Mouse (Mus musculus) midbrain, embryonic 10.5 days (tissue): Measurements from ENCODE around the gene Mogat2. TPM values are rescaled to one million over a fixed set of nuclear protein-coding genes. Genes with fewer than 3 reads are reported as not detected.

Experiments used
- DNase-seq: peaks from one replicate; pipeline ENCODE4 v3.0.0-alpha.2; 2017; ENCODE audit warnings: low spot score
- H3K27ac ChIP-seq: fragments of 300-500 bp; sonication (generic); replicated peaks from 2 replicates; pipeline ENCODE4 v1.5.1; 2016; ENCODE audit warnings: mild to moderate bottlenecking
- H3K27me3 ChIP-seq: fragments of 300-500 bp; sonication (generic); 2 replicates; pipeline ENCODE4 v1.6.1; 2016; ENCODE audit warnings: low read depth, mild to moderate bottlenecking; ENCODE audit not compliant: poor library complexity, severe bottlenecking
- H3K36me3 ChIP-seq: fragments of 300-500 bp; sonication (generic); 2 replicates; pipeline ENCODE4 v1.6.1; 2016; ENCODE audit warnings: mild to moderate bottlenecking, moderate library complexity
- H3K4me1 ChIP-seq: fragments of 300-500 bp; sonication (generic); 2 replicates; pipeline ENCODE4 v1.6.1; 2016
- H3K4me3 ChIP-seq: fragments of 300-500 bp; sonication (generic); 2 replicates; pipeline ENCODE4 v1.5.1; 2016; ENCODE audit warnings: mild to moderate bottlenecking, moderate library complexity
- H3K9me3 ChIP-seq: fragments of 300-500 bp; sonication (generic); replicated peaks from 2 replicates; pipeline ENCODE4 v1.6.1; 2016; ENCODE audit warnings: mild to moderate bottlenecking
- WGBS: fragments of 180-500 bp; shearing (Covaris S2); methylation state at CpG from one replicate; pipeline ENCODE4 v1.1.7; 2016; 5-methylcytosine and 5-hydroxymethylcytosine counted together
- polyA plus RNA-seq: library from polyadenylated mRNA; unstranded; fragments of >200 nt; fragmentation: Nextera tagmentation; extraction: Ambion mirVana; gene quantifications from 2 replicates; pipeline ENCODE4 v1.2.1, GENCODE M21; 2016

The Mogat2 gene
- polyA plus RNA-seq, 1 experiment from 2014 or later: 30.3 TPM

GRCm38 (mm10) chr7:99170519-99170918 lies 67.9 kb downstream of the Mogat2 start:
- no peaks in the 10 kb centered on the region for H3K27me3 ChIP-seq
- no peak overlapping the region for H3K4me3 ChIP-seq
- DNase-seq: no peak
- no peaks in the 10 kb centered on the region for H3K4me1 ChIP-seq
- no peak overlapping the region for H3K27ac ChIP-seq
- H3K36me3 ChIP-seq: no peaks in the 10 kb centered on the region
- 94% methylated on average over 6 of the region's 6 CpGs for WGBS
- H3K9me3 ChIP-seq: no peaks in the 10 kb centered on the region

DNA sequence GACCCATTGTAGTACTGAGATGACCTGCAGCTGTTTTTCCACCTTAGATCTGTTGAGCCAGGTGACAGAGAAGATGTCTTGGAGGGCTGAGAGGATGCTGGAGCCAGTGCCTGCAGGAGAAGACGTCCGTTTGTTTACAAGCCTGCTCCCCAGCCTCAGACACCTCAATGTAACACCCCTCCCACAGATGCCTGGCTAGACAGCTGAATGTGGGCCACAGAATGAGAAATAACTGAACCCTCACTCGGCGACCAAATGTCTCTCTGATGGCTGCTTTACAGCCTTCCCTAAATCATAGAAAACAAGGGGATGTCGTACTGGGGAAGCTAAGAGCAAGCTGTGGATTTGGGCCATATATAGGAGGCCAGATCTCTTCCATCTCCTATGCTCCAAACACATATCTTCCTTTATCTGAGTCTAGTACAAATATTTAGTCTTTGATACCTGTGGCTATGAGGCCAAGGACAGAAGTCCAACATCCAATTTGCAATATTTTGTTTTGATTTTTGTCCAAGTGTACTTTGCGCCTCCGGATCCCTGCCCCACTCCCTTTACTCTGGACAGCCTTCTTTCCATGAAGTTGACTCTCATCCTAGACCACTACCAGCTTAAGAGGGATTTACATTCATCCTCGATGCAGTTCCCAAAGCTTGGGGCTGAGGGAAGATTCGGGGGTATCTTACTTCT lies 68.6 kb downstream of the Mogat2 start:
- Histone ChIP-seq H3K4me1 (no peaks in the 10 kb centered on the region), H3K9me3 (no peaks in the 10 kb centered on the region), H3K27ac (no peak overlapping the region), H3K27me3 (no peaks in the 10 kb centered on the region), H3K36me3 (no peaks in the 10 kb centered on the region), H3K4me3 (no peak overlapping the region)
- no peak for DNase-seq
- WGBS: 89% methylated on average over 9 of the region's 9 CpGs

Other genes starting within 250 kb of the Mogat2 start
- gene Uvrag, start 97.5 kb downstream of the Mogat2 start, polyA plus RNA-seq: 9.7 and 10.0 TPM in 2 replicates
- 10.9 and 13.6 TPM in 2 replicates for gene Dgat2, start 55.9 kb downstream of the Mogat2 start, polyA plus RNA-seq
- gene Map6, start 28.8 kb upstream of the Mogat2 start, polyA plus RNA-seq: 27.9 and 39.5 TPM in 2 replicates
- gene Serpinh1, start 114.6 kb upstream of the Mogat2 start, polyA plus RNA-seq: 789 and 882 TPM in 2 replicates
- gene Gdpd5, start 142.8 kb upstream of the Mogat2 start, polyA plus RNA-seq: 23.5 and 28.2 TPM in 2 replicates
- gene Klhl35, start 227.4 kb upstream of the Mogat2 start, polyA plus RNA-seq: 2.9 and 10.0 TPM in 2 replicates
- 681 and 788 TPM in 2 replicates for gene Rps3, start 245.1 kb upstream of the Mogat2 start, polyA plus RNA-seq